Mouse (Mus musculus) MEL (cell line): ENCODE data around the gene Msl1. TPM values are rescaled to one million over a fixed set of nuclear protein-coding genes. Genes with fewer than 3 reads are reported as not detected.

Source experiments
- DNase-seq: peaks from one replicate; pipeline ENCODE4 v3.0.0; 2011; ENCODE audit warnings: low read depth, low spot score
- H3K27ac ChIP-seq: 2 replicates; pipeline ENCODE4 v1.5.1; 2012; ENCODE audit warnings: low read depth, mild to moderate bottlenecking, control low read depth, low read length, moderate library complexity; ENCODE audit not compliant: control insufficient read depth
- H3K27me3 ChIP-seq, 2 experiments: fragments of 150-350 bp in 1 of 2; sonication (generic) in 1 of 2; 2 replicates each; pipeline ENCODE4 v1.6.1; 2012; ENCODE audit warnings: low read length in 2 of 2, mild to moderate bottlenecking in 2 of 2, improper control_type of control experiment in 1 of 2, moderate library complexity in 1 of 2; ENCODE audit not compliant: insufficient read depth in 2 of 2, control insufficient read depth in 1 of 2
- H3K36me3 ChIP-seq, 2 experiments: 2 replicates each; pipeline ENCODE4 v1.6.1; 2012 to 2014; ENCODE audit warnings: low read length in 2 of 2, improper control_type of control experiment in 1 of 2, inconsistent platforms in 1 of 2, mild to moderate bottlenecking in 1 of 2; ENCODE audit not compliant: insufficient read depth in 2 of 2, control insufficient read depth in 1 of 2
- H3K4me1 ChIP-seq, 2 experiments: fragments of 150-350 bp in 1 of 2; sonication (generic) in 1 of 2; 2 replicates each; pipeline ENCODE4 v1.6.1; 2012; ENCODE audit warnings: low read length in 2 of 2, improper control_type of control experiment in 1 of 2, mild to moderate bottlenecking in 1 of 2; ENCODE audit not compliant: insufficient read depth in 2 of 2, control insufficient read depth in 1 of 2
- H3K4me3 ChIP-seq, 2 experiments: fragments of 150-350 bp in 1 of 2; sonication (generic) in 1 of 2; 2 replicates each; pipeline ENCODE4 v1.5.1; 2012; ENCODE audit warnings: low read depth in 2 of 2, low read length in 2 of 2, mild to moderate bottlenecking in 2 of 2, moderate library complexity in 2 of 2, control low read depth in 1 of 2, improper control_type of control experiment in 1 of 2; ENCODE audit not compliant: control insufficient read depth in 1 of 2, insufficient read depth in 1 of 2
- H3K79me2 ChIP-seq: 2 replicates; pipeline ENCODE4 v1.6.1; 2012; ENCODE audit warnings: mild to moderate bottlenecking, low read length, moderate library complexity; ENCODE audit not compliant: control insufficient read depth, poor library complexity, insufficient read depth
- H3K9ac ChIP-seq: 2 replicates; pipeline ENCODE4 v1.6.1; 2012; ENCODE audit warnings: low read depth, mild to moderate bottlenecking, control low read depth, low read length, moderate library complexity; ENCODE audit not compliant: control insufficient read depth, poor library complexity, severe bottlenecking
- H3K9me3 ChIP-seq: fragments of 150-350 bp; sonication (generic); replicated peaks from 2 replicates; pipeline ENCODE4 v1.6.1; 2012; ENCODE audit warnings: mild to moderate bottlenecking, low read length, improper control_type of control experiment, moderate library complexity; ENCODE audit not compliant: insufficient read depth
- BHLHE40 ChIP-seq: IDR thresholded peaks from 2 replicates; pipeline ENCODE4 v1.6.1; 2012; ENCODE audit warnings: low read depth, mild to moderate bottlenecking, inconsistent platforms, low read length, improper control_type of control experiment, borderline replicate concordance
- CHD2 ChIP-seq: IDR thresholded peaks from 2 replicates; pipeline ENCODE4 v1.6.1; 2011; ENCODE audit warnings: low read length, improper control_type of control experiment
- ELF1 ChIP-seq: IDR thresholded peaks from 2 replicates; pipeline ENCODE4 v1.6.1; 2014; ENCODE audit warnings: low read depth, mild to moderate bottlenecking, inconsistent platforms, low read length, improper control_type of control experiment, moderate library complexity
- EP300 ChIP-seq, 2 experiments: IDR thresholded peaks; 2 replicates each; pipeline ENCODE4 v1.6.1; 2011; ENCODE audit warnings: improper control_type of control experiment in 2 of 2, low read length in 2 of 2, low read depth in 1 of 2, mild to moderate bottlenecking in 1 of 2
- ETS1 ChIP-seq: IDR thresholded peaks from 2 replicates; pipeline ENCODE4 v1.6.1; 2012; ENCODE audit warnings: low read depth, mild to moderate bottlenecking, inconsistent platforms, low read length, improper control_type of control experiment, moderate library complexity
- KAT2A ChIP-seq: conservative IDR thresholded peaks from 2 replicates; pipeline ENCODE4 v1.6.1; 2012; ENCODE audit warnings: low read depth, low read length, improper control_type of control experiment, inconsistent platforms
- MAFK ChIP-seq: IDR thresholded peaks from 2 replicates; pipeline ENCODE4 v1.6.1; 2011; ENCODE audit warnings: low read depth, mild to moderate bottlenecking, low read length, improper control_type of control experiment, borderline replicate concordance
- MYC ChIP-seq: IDR thresholded peaks from 2 replicates; pipeline ENCODE4 v1.6.1; 2011; ENCODE audit warnings: low read depth, mild to moderate bottlenecking, low read length, improper control_type of control experiment, moderate library complexity
- NELFE ChIP-seq: IDR thresholded peaks from 2 replicates; pipeline ENCODE4 v1.6.1; 2011; ENCODE audit warnings: low read depth, low read length, improper control_type of control experiment
- NRF1 ChIP-seq: IDR thresholded peaks from 2 replicates; pipeline ENCODE4 v1.6.1; 2014; ENCODE audit warnings: low read depth, mild to moderate bottlenecking, inconsistent platforms, low read length, improper control_type of control experiment, moderate library complexity; ENCODE audit not compliant: poor library complexity, insufficient read depth, severe bottlenecking
- POLR2AphosphoS2 ChIP-seq: IDR thresholded peaks from 2 replicates; pipeline ENCODE4 v1.6.1; 2011; ENCODE audit warnings: low read length, improper control_type of control experiment
- POLR2AphosphoS5 ChIP-seq: IDR thresholded peaks from 2 replicates; pipeline ENCODE4 v1.6.1; 2012; ENCODE audit warnings: low read depth, borderline replicate concordance, mild to moderate bottlenecking, inconsistent platforms, low read length, moderate library complexity, mixed read lengths
- RAD21 ChIP-seq: IDR thresholded peaks from 2 replicates; pipeline ENCODE4 v1.6.1; 2011; ENCODE audit warnings: mild to moderate bottlenecking, low read depth, low read length, improper control_type of control experiment
- SIN3A ChIP-seq: IDR thresholded peaks from 2 replicates; pipeline ENCODE4 v1.6.1; 2012; ENCODE audit warnings: low read length, improper control_type of control experiment, inconsistent platforms
- TBP ChIP-seq: IDR thresholded peaks from 2 replicates; pipeline ENCODE4 v1.8.0; 2011; ENCODE audit warnings: low read depth, low read length, improper control_type of control experiment
- UBTF ChIP-seq: IDR thresholded peaks from 2 replicates; pipeline ENCODE4 v1.6.1; 2012; ENCODE audit warnings: low read depth, mild to moderate bottlenecking, inconsistent platforms, low read length, improper control_type of control experiment, moderate library complexity, borderline replicate concordance; ENCODE audit not compliant: insufficient read depth
- USF2 ChIP-seq, 2 experiments: IDR thresholded peaks; 2 replicates each; pipeline ENCODE4 v1.6.1; 2011 to 2012; ENCODE audit warnings: improper control_type of control experiment in 2 of 2, low read length in 2 of 2, borderline replicate concordance in 1 of 2, inconsistent platforms in 1 of 2, low read depth in 1 of 2, mild to moderate bottlenecking in 1 of 2; ENCODE audit not compliant: insufficient read depth in 1 of 2
- ZC3H11A ChIP-seq: IDR thresholded peaks from 2 replicates; pipeline ENCODE4 v1.6.1; 2012; ENCODE audit warnings: low read depth, mild to moderate bottlenecking, inconsistent platforms, low read length, improper control_type of control experiment
- ZKSCAN1 ChIP-seq: IDR thresholded peaks from 2 replicates; pipeline ENCODE4 v1.6.1; 2012; ENCODE audit warnings: low read depth, mild to moderate bottlenecking, inconsistent platforms, low read length, improper control_type of control experiment, moderate library complexity
- ZMIZ1 ChIP-seq: IDR thresholded peaks from 2 replicates; pipeline ENCODE4 v1.6.1; 2012; ENCODE audit warnings: low read depth, mild to moderate bottlenecking, inconsistent platforms, low read length, improper control_type of control experiment, moderate library complexity
- ZNF384 ChIP-seq: IDR thresholded peaks from 2 replicates; pipeline ENCODE4 v1.6.1; 2012; ENCODE audit warnings: low read depth, mild to moderate bottlenecking, inconsistent platforms, low read length, improper control_type of control experiment
- polyA plus RNA-seq, 2 experiments: library from polyadenylated mRNA; stranded (reverse) in 1 of 2; unstranded in 1 of 2; fragments of >175 nt in 1 of 2; fragments of >200 nt in 1 of 2; gene quantifications; 2 replicates each; pipeline versions ENCODE4 v1.2.1 to v1.2.4; 2012; ENCODE audit warnings: low replicate concordance in 2 of 2, low read depth in 1 of 2; ENCODE audit not compliant: insufficient read length in 2 of 2, insufficient read depth in 1 of 2, missing spikeins in 1 of 2
- total RNA-seq: library from RNA; depleted of rRNA; stranded (reverse); fragments of 300-350 nt; gene quantifications from 2 replicates; pipeline ENCODE4 v1.2.3, GENCODE M21; 2012

The Msl1 gene
- total and polyA plus RNA-seq, 3 experiments: 37.1 to 49.4 TPM; not detected in 1

GRCm38 (mm10) chr11:98839402-98839801, 44.1 kb downstream of the Msl1 start:
- Histone ChIP-seq H3K4me1 (peaks cover 0 to 5% of the 10 kb centered on the region in 2 experiments; a peak in 1 of 4 replicates), H3K9me3 (no peaks in the 10 kb centered on the region), H3K4me3 (no peak overlapping the region), H3K36me3 (peaks cover 0 to 3% of the 10 kb centered on the region in 2 experiments; a peak in 2 of 4 replicates), H3K27ac (no peak overlapping the region), H3K27me3 (no peaks in the 10 kb centered on the region), H3K79me2 (no peaks in the 10 kb centered on the region; the same call in 1 of the 2 replicates), H3K9ac (no peak overlapping the region)
- no peak for DNase-seq
- TF ChIP-seq TBP: no peak
- no peak for TF ChIP-seq ETS1
- no peak for TF ChIP-seq RAD21
- TF ChIP-seq ZMIZ1: no peak
- no peak for TF ChIP-seq POLR2AphosphoS2
- TF ChIP-seq ZNF384: no peak
- no peak for TF ChIP-seq UBTF
- TF ChIP-seq MAFK: no peak
- no peak for TF ChIP-seq NRF1
- TF ChIP-seq CHD2: no peak
- no peak for TF ChIP-seq POLR2AphosphoS5
- TF ChIP-seq BHLHE40: no peak
- TF ChIP-seq ELF1: no peak
- TF ChIP-seq ZC3H11A: no peak
- TF ChIP-seq ZKSCAN1: no peak

DNA sequence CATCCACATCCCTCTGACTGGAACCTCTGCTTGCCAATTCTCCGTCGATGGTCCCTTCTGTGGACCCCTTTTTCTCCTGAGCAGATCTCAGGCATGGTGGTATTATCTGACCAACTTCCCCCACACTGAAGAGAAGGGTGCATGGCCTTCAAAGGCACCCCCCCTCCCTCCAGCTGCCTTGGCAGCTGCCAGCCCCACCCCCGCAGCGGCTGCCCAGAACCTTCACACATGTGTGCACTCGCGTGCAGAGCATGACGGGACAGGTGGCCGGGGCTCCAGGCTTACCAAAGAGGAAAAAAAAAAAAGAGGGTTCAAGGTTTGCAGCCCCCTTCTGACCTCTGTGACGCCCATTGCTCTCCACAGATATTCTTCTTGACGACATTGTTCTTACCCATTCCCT, 44.6 kb downstream of the Msl1 start:
- H3K79me2 ChIP-seq: no peaks in the 10 kb centered on the region; the same call in 1 of the 2 replicates
- H3K27ac ChIP-seq: no peak overlapping the region
- peaks cover 0 to 5% of the 10 kb centered on the region in 2 experiments; a peak in 1 of 4 replicates for H3K4me1 ChIP-seq
- no peaks in the 10 kb centered on the region for H3K27me3 ChIP-seq
- H3K36me3 ChIP-seq: peaks cover 0 to 3% of the 10 kb centered on the region in 2 experiments; a peak in 2 of 4 replicates
- no peak for TF ChIP-seq UBTF
- no peak for TF ChIP-seq NELFE
- TF ChIP-seq MYC: no peak
- TF ChIP-seq EP300 (IDR thresholded peaks at IDR 0.05; ENCODE audit: low read depth in 1 of 2, low read length in 2 of 2): no peak
- no peak for TF ChIP-seq CHD2
- TF ChIP-seq KAT2A: no peak
- no peak for TF ChIP-seq USF2 (IDR thresholded peaks at IDR 0.05; ENCODE audit: borderline replicate concordance in 1 of 2, insufficient read depth in 1 of 2, low read depth in 1 of 2, low read length in 2 of 2)
- no peak for TF ChIP-seq SIN3A
- no peak for DNase-seq
- no peak overlapping the region for H3K4me3 ChIP-seq
- H3K9me3 ChIP-seq: no peaks in the 10 kb centered on the region
- no peak overlapping the region for H3K9ac ChIP-seq
